Mouse (Mus musculus) hematopoietic stem cell, adult 5-6 weeks (primary cell): Measurements from ENCODE around the gene Synj2. TPM values are rescaled to one million over a fixed set of nuclear protein-coding genes. Genes with fewer than 3 reads are reported as not detected.

Experiments
- ATAC-seq, 2 experiments: fragments of 125-278 bp in 1 of 2; replicated peaks in 1 of 2; 2 replicates each; pipeline ENCODE4 v1.8.0; 2016 to 2017; ENCODE audit warnings: inconsistent platforms in 2 of 2, mild to moderate bottlenecking in 2 of 2, moderate number of reproducible peaks in 2 of 2, low read depth in 1 of 2, moderate TSS enrichment in 1 of 2; ENCODE audit not compliant: low FRiP score in 2 of 2, poor library complexity in 2 of 2, severe bottlenecking in 2 of 2, insufficient read depth in 1 of 2, low TSS enrichment in 1 of 2
- total RNA-seq: library from RNA; stranded (forward); fragments of 172-1452, 232-1000 nt; gene quantifications from 2 replicates; pipeline ENCODE4 v1.2.3, GENCODE M21; 2017

Gene Synj2
- total RNA-seq, 1 experiment from 2014 or later: 8.1 TPM

GRCm38 (mm10) chr17:5926710-5927109 is 14.4 kb upstream of the Synj2 start:
- ATAC-seq: no peak

- ATAC-seq: peak; percentile 87 to 92
Measured at GRCm38 (mm10) chr17:5929031-5929430, 12.0 kb upstream of the Synj2 start.

GRCm38 (mm10) chr17:5932161-5932560 is 8.9 kb upstream of the Synj2 start:
- ATAC-seq: no peak

- peak; percentile 93 to 97 for ATAC-seq
Measured at GRCm38 (mm10) chr17:5934554-5935324, 6.3 kb upstream of the Synj2 start.

GRCm38 (mm10) chr17:5935680-5936079 is 5.4 kb upstream of the Synj2 start:
- ATAC-seq: no peak

- no peak for ATAC-seq
Measured at GRCm38 (mm10) chr17:5936276-5936675, 4.8 kb upstream of the Synj2 start.

- no peak for ATAC-seq
Measured at GRCm38 (mm10) chr17:5937441-5937840, 3.6 kb upstream of the Synj2 start.

- ATAC-seq: no peak
Measured at GRCm38 (mm10) chr17:5939871-5940270, 1.2 kb upstream of the Synj2 start.

GRCm38 (mm10) chr17:5940792-5941191 is 288 bp upstream of the Synj2 start:
- peak; percentile 91 to 93 for ATAC-seq

- no peak for ATAC-seq
Measured at GRCm38 (mm10) chr17:5942156-5942555, 1.1 kb downstream of the Synj2 start.

GRCm38 (mm10) chr17:5943053-5943452 is 2.0 kb downstream of the Synj2 start:
- ATAC-seq: no peak

- ATAC-seq: no peak
Measured at GRCm38 (mm10) chr17:5947039-5947438, 6.0 kb downstream of the Synj2 start.

- ATAC-seq: no peak
Measured at GRCm38 (mm10) chr17:5952455-5952854, 11.4 kb downstream of the Synj2 start.

GRCm38 (mm10) chr17:5956350-5957000 is 15.4 kb downstream of the Synj2 start:
- ATAC-seq: no peak

- ATAC-seq: no peak
Measured at GRCm38 (mm10) chr17:5957097-5957496, 16.0 kb downstream of the Synj2 start.

GRCm38 (mm10) chr17:5958229-5958628 is 17.1 kb downstream of the Synj2 start:
- ATAC-seq: no peak

- no peak for ATAC-seq
Measured at GRCm38 (mm10) chr17:5958636-5959035, 17.6 kb downstream of the Synj2 start.

- no peak for ATAC-seq
Measured at GRCm38 (mm10) chr17:5959096-5959495, 18.0 kb downstream of the Synj2 start.

GRCm38 (mm10) chr17:5959802-5960201 is 18.7 kb downstream of the Synj2 start:
- no peak for ATAC-seq
